Mouse (Mus musculus): ENCODE data around the gene Vmn1r31. TPM values are rescaled to one million over a fixed set of nuclear protein-coding genes. Genes with fewer than 3 reads are reported as not detected.

Gene Vmn1r31
- total RNA-seq (2023): not detected in 4 replicates

GRCm38 (mm10) chr6:58475230-58475629, at the start of gene Vmn1r31:
Vmn1r31 (minus strand) TSS chr6:58475330.

DNA sequence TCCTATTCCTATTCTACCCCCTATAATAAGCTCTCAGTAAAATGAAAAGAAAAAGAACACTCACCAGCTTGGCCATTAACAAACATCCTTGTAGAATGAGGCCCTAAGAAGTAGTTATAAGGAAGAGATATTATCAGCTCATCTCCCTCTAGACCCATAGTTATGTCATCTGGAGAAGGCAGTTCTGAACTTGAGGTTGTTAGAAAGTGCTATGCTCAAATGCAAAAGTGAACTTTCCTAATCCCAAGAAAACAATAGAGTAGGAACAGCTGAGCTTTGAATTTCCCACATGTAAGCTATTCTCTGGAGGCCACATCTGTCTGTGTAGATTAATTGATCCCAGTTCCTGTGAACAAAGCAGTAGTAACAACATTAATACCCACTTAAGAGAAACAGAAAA, 31.8 kb downstream of the Vmn1r31 start, which contains the start of gene Vmn1r30:
Gene Vmn1r30 (minus strand): TSS at position 101 of the 400 bp plus-strand sequence.

Other genes starting within 250 kb of the Vmn1r31 start
- not detected in 4 replicates for gene Vmn1r28, start 213.3 kb downstream of the Vmn1r31 start, total RNA-seq (2023)
- gene Vmn1r29, start 173.8 kb downstream of the Vmn1r31 start, total RNA-seq (2023): not detected in 4 replicates
- not detected in 4 replicates for gene Vmn1r30, start 31.9 kb downstream of the Vmn1r31 start, total RNA-seq (2023)
- 0.49 to 3.2 TPM (median 0.93 TPM) in 4 replicates for gene Abcg2, start 109.2 kb upstream of the Vmn1r31 start, total RNA-seq (2023)

Measured in B cell, adult 62 days (primary cell).